Mouse (Mus musculus) midbrain, postnatal 0 days (tissue): ENCODE results near the gene Grap2. TPM values are rescaled to one million over a fixed set of nuclear protein-coding genes. Genes with fewer than 3 reads are reported as not detected.

Experiments used
- ATAC-seq: fragments of 200-750 bp; cut with Nextera tagmentation; 2 replicates; pipeline ENCODE4 v1.8.0; 2017; ENCODE audit warnings: moderate number of reproducible peaks, mild to moderate bottlenecking, moderate TSS enrichment, moderate library complexity; ENCODE audit not compliant: low FRiP score
- DNase-seq: peaks from one replicate; pipeline ENCODE4 v3.0.0-alpha.2; 2015; ENCODE audit warnings: low spot score
- H3K27ac ChIP-seq: fragments of 300-500 bp; sonication (generic); 2 replicates; pipeline ENCODE4 v1.5.1; 2014; ENCODE audit warnings: low read depth, mild to moderate bottlenecking, low read length, mixed read lengths
- H3K27me3 ChIP-seq: fragments of 300-500 bp; sonication (generic); 2 replicates; pipeline ENCODE4 v1.6.1; 2014; ENCODE audit warnings: low read length, control low read depth, mixed read lengths; ENCODE audit not compliant: insufficient read depth
- H3K36me3 ChIP-seq: fragments of 300-500 bp; sonication (generic); 2 replicates; pipeline ENCODE4 v1.6.1; 2014; ENCODE audit warnings: low read length, control low read depth, mixed read lengths; ENCODE audit not compliant: insufficient read depth
- H3K4me1 ChIP-seq: fragments of 300-500 bp; sonication (generic); 2 replicates; pipeline ENCODE4 v1.6.1; 2014; ENCODE audit warnings: mild to moderate bottlenecking, control low read depth, antibody characterized with exemption, low read length, mixed read lengths; ENCODE audit not compliant: insufficient read depth
- H3K4me2 ChIP-seq: fragments of 300-500 bp; sonication (generic); 2 replicates; pipeline ENCODE4 v1.6.1; 2014; ENCODE audit warnings: low read depth, mild to moderate bottlenecking, low read length, mixed read lengths; ENCODE audit not compliant: poor library complexity, severe bottlenecking
- H3K4me3 ChIP-seq: fragments of 300-500 bp; sonication (generic); 2 replicates; pipeline ENCODE4 v1.5.1; 2014; ENCODE audit warnings: low read depth, mild to moderate bottlenecking, low read length, moderate library complexity
- H3K9ac ChIP-seq: fragments of 300-500 bp; sonication (generic); replicated peaks from 2 replicates; pipeline ENCODE4 v1.6.1; 2014; ENCODE audit warnings: mild to moderate bottlenecking, low read length, moderate library complexity, mixed read lengths; ENCODE audit not compliant: poor library complexity, severe bottlenecking
- H3K9me3 ChIP-seq: fragments of 300-500 bp; sonication (generic); 2 replicates; pipeline ENCODE4 v1.6.1; 2016; ENCODE audit warnings: low read length, control low read depth
- CTCF ChIP-seq: IDR thresholded peaks from 2 replicates; pipeline ENCODE4 v1.5.1; 2016; ENCODE audit warnings: antibody characterized with exemption, mild to moderate bottlenecking
- WGBS: fragments of 180-500 bp; shearing (Covaris S2); extraction: QIAGEN DNeasy Blood & Tissue Kit; methylation state at CpG from one replicate; pipeline ENCODE4 v1.1.7; 2014; 5-methylcytosine and 5-hydroxymethylcytosine counted together
- polyA plus RNA-seq: library from polyadenylated mRNA; unstranded; fragments of >200 nt; fragmentation: Nextera tagmentation; extraction: Ambion mirVana; gene quantifications from 2 replicates; pipeline ENCODE4 v1.2.1, GENCODE M21; 2015
- total RNA-seq: library from RNA; depleted of rRNA; stranded (reverse); fragments of >200 nt; gene quantifications from 2 replicates; pipeline ENCODE4 v1.2.3, GENCODE M21; 2014; rRNA removed

Gene Grap2
- total RNA-seq (0.19 and 0.66 TPM in 2 replicates), polyA plus RNA-seq (0.07 TPM in 1 of 2 replicates, not detected in the other)

DNA sequence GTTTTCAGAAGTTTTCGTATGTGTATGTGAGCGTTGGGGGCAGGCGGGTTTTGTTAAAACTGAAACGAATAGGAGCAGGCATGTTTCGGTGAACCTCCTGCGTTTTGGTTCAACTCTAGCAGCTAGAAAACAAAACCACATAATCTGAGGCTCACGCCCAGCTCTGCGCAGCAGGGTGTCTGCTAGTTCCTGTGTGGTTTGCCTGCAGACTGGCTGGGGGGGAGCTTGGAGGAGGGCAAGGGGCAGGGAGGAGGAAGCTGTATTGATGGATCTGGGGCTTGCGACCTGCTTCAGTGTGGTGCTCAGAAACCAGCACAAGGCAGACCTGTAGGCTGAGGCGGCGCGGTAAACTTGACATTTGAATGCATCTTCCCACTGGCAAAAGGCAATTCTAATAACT lies at the start of gene Grap2:
TSS of gene Grap2 (plus strand) at position 304 of the 400 bp plus-strand sequence.
- no peaks in the 10 kb centered on the region for H3K27me3 ChIP-seq
- H3K9ac ChIP-seq, result no peak within 1 kb of the TSS
- ATAC-seq (no peak), DNase-seq (no peak)
- no peak for TF ChIP-seq CTCF
- no peak within 1 kb of the TSS for H3K27ac ChIP-seq
- WGBS, result 67% methylated on average over 12 of the region's 12 CpGs
- H3K4me2 ChIP-seq, result no peak within 1 kb of the TSS
- H3K4me3 ChIP-seq, result no peak within 1 kb of the TSS
- 0 out of 2 replicates have a peak, but pooled peaks cover 2% of the 10 kb centered on the region for H3K4me1 ChIP-seq
- H3K9me3 ChIP-seq, result no peaks in the 10 kb centered on the region
- no peaks in the 10 kb centered on the region for H3K36me3 ChIP-seq

DNA sequence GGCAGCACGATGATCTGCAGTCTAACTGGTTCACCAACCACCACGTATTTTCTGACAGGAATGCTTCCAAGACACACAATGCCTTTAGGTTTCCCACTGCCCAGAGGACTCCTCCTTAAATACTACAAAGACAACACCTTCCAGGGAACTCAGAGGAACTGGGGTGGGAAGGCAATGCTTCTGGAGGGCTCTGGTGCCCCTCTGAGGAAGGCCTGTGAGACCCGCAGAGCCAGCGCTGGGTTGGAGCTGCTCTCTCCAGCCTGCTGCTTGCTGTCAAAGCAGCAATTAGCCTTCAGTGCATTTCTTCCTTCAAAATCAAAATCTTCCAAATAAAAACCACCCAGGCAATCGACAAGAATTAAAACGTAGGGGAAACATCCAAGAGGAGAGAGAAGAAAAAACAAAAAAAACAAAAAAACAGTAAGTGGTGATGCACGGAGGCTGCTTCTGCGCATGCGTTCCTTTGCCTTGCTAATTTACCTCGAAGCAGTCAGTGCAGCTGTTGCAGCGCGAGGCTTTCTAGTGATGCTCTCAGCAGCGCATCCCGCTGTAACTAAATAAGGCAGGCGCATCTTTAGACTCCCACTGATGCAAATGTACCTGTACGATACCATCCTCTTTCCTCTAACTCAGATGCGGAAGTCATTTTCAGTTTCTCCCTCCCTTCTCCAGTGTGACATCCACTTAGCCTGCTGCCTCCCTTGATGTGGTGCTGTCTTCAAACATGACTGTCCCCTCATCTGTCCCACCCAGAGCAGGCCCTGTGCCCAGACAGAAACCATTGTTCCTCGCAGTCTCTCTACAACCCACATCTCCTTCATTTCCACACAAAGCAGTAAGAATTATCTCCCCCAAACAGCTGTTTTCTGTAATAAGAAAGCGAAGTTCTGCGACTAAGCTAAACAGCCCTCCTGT lies 42.2 kb upstream of the Grap2 start:
- DNase-seq, result peak; percentile 84
- Histone ChIP-seq H3K4me2 (no peak overlapping the region), H3K9ac (peak overlapping the region; percentile 19; the same call in 1 of the 2 replicates), H3K27ac (peak overlapping the region; percentile 51), H3K36me3 (no peaks in the 10 kb centered on the region), H3K4me3 (0 out of 2 replicates have a peak overlapping the region, but pooled peaks have one; percentile 5), H3K9me3 (no peaks in the 10 kb centered on the region), H3K4me1 (no peaks in the 10 kb centered on the region), H3K27me3 (no peaks in the 10 kb centered on the region)
- TF ChIP-seq CTCF, result 0 out of 2 replicates have a peak, but pooled peaks have one; percentile 5
- 27% methylated on average over 20 of the region's 20 CpGs for WGBS
- ATAC-seq, result no peak

DNA sequence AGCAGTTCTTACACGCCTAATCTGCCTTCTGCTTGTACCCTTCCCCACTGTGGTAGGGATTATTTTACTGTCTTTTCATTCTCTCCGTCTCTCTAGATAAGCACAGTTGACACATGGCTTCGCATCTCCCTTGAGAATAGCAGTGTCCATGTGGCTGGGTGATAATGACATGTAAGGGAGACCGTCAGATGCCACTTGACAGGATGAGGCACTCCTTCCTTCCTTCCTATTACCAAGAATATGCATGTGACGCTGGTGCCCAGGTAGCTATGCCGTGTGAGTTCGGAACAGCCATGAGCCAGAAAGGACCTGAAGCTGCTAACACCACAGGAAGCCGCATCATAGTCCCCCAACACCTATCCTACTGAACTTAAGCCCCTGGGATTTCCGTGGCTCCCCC lies 41.4 kb upstream of the Grap2 start:
- no peaks in the 10 kb centered on the region for H3K27me3 ChIP-seq
- H3K27ac ChIP-seq, result no peak overlapping the region
- H3K4me1 ChIP-seq, result no peaks in the 10 kb centered on the region
- TF ChIP-seq CTCF, result no peak
- H3K9me3 ChIP-seq, result no peaks in the 10 kb centered on the region
- ATAC-seq (no peak), DNase-seq (no peak)
- H3K4me3 ChIP-seq, result no peak overlapping the region
- WGBS, result 66% methylated on average over 9 of the region's 9 CpGs
- no peak overlapping the region for H3K4me2 ChIP-seq
- no peaks in the 10 kb centered on the region for H3K36me3 ChIP-seq
- no peak overlapping the region for H3K9ac ChIP-seq

DNA sequence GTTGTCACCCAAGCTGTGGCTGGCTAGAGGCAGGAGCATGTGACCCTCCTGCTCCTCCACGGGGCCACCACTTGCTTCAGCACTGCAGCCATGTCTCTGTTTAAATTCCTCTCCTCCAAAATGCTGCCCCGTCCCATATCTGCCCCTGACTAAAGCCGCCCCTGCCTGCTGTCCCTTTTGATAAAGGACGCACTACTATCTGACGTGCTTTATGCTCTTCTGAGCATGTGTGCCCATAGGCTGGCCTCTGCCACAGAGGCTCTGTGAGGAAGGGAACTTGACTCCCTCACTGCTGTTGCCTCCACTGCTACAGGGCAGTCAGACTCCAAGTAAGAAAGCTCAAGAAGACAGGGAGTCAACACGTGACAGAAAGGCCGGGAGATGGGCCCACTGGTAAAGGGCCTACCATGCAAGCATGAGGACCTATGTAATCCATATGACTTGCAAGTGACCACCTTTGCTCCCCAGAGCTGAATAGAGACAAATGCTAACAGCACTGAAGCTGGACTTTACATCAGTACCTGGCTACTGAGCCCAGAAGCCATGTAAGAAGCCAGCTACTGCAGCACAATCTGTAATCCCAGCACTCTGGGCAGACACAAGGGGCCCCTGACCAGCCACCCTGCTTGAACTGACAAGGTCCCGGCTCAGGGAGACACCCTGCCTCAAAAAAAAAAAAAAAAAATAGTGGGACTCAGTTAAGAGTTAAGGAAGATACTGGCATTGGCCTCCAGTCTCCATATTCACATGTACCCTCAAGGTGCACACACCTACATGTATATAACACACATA lies 39.9 kb upstream of the Grap2 start:
- no peak for TF ChIP-seq CTCF
- H3K36me3 ChIP-seq, result no peaks in the 10 kb centered on the region
- WGBS, result 88% methylated on average over 8 of the region's 8 CpGs
- H3K27me3 ChIP-seq, result no peaks in the 10 kb centered on the region
- H3K4me2 ChIP-seq, result no peak overlapping the region
- ATAC-seq (no peak), DNase-seq (no peak)
- no peak overlapping the region for H3K9ac ChIP-seq
- H3K4me3 ChIP-seq, result no peak overlapping the region
- H3K4me1 ChIP-seq, result no peaks in the 10 kb centered on the region
- H3K27ac ChIP-seq, result no peak overlapping the region
- no peaks in the 10 kb centered on the region for H3K9me3 ChIP-seq

DNA sequence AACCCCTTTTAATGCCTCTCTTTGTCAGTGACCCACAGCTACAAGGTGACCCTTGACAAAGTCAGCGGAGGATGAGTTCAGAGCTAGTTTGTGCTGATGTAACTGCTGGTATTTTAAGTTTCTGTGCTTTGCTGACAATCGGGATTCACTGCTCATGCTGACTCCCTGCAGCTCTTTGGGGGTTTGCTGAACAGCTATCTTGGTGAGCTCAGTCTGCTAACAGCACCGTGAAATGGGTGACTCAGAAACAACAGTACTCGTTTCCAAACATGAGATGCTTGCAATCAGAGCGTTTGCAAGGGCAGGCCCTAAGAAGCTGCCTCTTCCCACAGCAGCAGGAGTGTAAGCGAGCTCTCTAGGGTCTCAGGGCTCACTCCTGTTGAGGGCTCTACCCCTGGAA lies 39.1 kb upstream of the Grap2 start:
- 59% methylated on average over 6 of the region's 6 CpGs for WGBS
- H3K27ac ChIP-seq, result no peak overlapping the region
- H3K9me3 ChIP-seq, result no peaks in the 10 kb centered on the region
- H3K4me1 ChIP-seq, result no peaks in the 10 kb centered on the region
- no peak for ATAC-seq
- H3K4me2 ChIP-seq, result no peak overlapping the region
- TF ChIP-seq CTCF, result no peak
- no peak overlapping the region for H3K9ac ChIP-seq
- DNase-seq, result no peak
- no peaks in the 10 kb centered on the region for H3K27me3 ChIP-seq
- H3K36me3 ChIP-seq, result no peaks in the 10 kb centered on the region
- H3K4me3 ChIP-seq, result no peak overlapping the region
